Mouse (Mus musculus) heart, embryonic 10.5 days (tissue): ENCODE measurements around the gene Prim2. TPM values are rescaled to one million over a fixed set of nuclear protein-coding genes. Genes with fewer than 3 reads are reported as not detected.

Source experiments
- DNase-seq: peaks from one replicate; pipeline ENCODE4 v3.0.0-alpha.2; 2017; ENCODE audit warnings: low spot score
- H3K27ac ChIP-seq: fragments of 300-500 bp; sonication (generic); 2 replicates; pipeline ENCODE4 v1.5.1; 2016; ENCODE audit warnings: mild to moderate bottlenecking
- H3K27me3 ChIP-seq: fragments of 300-500 bp; sonication (generic); 2 replicates; pipeline ENCODE4 v1.6.1; 2016; ENCODE audit warnings: mild to moderate bottlenecking; ENCODE audit not compliant: poor library complexity, insufficient read depth, severe bottlenecking
- H3K36me3 ChIP-seq: fragments of 300-500 bp; sonication (generic); 2 replicates; pipeline ENCODE4 v1.6.1; 2016; ENCODE audit warnings: mild to moderate bottlenecking, moderate library complexity
- H3K4me1 ChIP-seq: fragments of 300-500 bp; sonication (generic); 2 replicates; pipeline ENCODE4 v1.6.1; 2016; ENCODE audit warnings: mild to moderate bottlenecking
- H3K4me3 ChIP-seq: fragments of 300-500 bp; sonication (generic); 2 replicates; pipeline ENCODE4 v1.5.1; 2016; ENCODE audit warnings: mild to moderate bottlenecking, moderate library complexity
- H3K9me3 ChIP-seq: fragments of 300-500 bp; sonication (generic); 2 replicates; pipeline ENCODE4 v1.6.1; 2016; ENCODE audit warnings: mild to moderate bottlenecking, moderate library complexity
- WGBS: fragments of 180-500 bp; shearing (Covaris S2); methylation state at CpG from one replicate; pipeline ENCODE4 v1.1.7; 2016; 5-methylcytosine and 5-hydroxymethylcytosine counted together
- polyA plus RNA-seq: library from polyadenylated mRNA; unstranded; fragments of >200 nt; fragmentation: Nextera tagmentation; extraction: Ambion mirVana; gene quantifications from 2 replicates; pipeline ENCODE4 v1.2.1, GENCODE M21; 2016

Gene Prim2
- polyA plus RNA-seq, 1 experiment from 2014 or later = 35.0 TPM

DNA sequence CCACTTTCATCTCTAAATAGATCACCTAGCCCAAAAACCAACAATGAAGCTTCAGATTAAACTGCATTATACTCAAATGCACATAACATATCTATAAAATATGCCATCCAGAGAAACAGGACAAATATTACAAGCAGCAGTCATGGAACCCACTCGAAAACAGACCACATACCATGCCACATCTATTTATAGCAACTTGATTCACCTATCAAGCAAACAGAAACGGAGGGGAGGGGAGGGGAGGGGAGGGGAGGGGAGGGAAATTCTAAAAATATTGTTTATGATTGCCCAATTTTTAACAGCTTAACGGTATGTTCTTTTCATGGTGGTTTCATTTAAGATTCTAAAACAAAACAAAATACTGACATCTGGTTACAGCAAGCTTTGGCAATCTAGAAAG, 185.8 kb downstream of the Prim2 start:
- H3K4me1 ChIP-seq = peaks cover 6% of the 10 kb centered on the region; the same call in 1 of the 2 replicates
- 40% methylated on average over 3 of the region's 3 CpGs for WGBS
- no peak for DNase-seq
- no peak overlapping the region for H3K4me3 ChIP-seq
- H3K27me3 ChIP-seq = no peaks in the 10 kb centered on the region
- H3K9me3 ChIP-seq = no peaks in the 10 kb centered on the region
- no peaks in the 10 kb centered on the region for H3K36me3 ChIP-seq
- no peak overlapping the region for H3K27ac ChIP-seq

DNA sequence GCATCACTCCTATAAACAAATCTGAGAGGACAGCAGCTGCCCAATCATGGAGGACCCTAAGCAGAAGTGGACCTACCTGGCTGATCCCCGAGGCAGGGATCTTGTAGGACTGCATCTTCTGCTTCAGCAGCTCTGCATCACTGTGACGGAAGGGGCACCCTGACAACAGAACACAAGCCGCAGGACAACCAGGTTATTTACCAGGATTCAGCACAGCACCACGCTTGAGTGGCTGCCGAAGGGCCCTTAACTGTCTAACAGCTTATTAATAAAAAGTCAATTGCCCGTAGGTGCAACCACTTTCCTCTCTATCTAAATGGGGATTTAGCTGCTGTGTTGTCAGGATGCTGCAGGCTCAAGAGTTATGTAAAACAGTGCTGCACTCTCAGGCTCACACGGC, 189.2 kb downstream of the Prim2 start:
- no peak overlapping the region for H3K4me3 ChIP-seq

DNA sequence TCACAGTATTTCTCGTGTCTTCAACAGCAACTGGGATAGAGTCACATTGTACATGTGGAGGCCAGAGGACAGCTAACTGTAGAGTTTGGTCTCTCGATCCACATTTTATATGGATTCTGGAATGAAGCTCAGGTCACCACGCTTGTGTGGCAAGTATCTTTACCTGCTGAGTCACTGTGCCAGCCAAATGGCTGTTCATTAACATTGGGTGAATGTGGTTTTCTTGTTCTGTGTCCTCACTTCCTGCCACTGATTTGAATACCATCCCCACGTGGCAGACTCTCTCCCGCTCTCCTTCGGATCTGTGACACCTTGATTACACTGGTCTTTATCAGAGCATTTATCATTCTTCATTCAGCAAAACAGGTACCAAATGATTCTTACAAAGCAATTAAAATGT, 198.5 kb downstream of the Prim2 start:
- Histone ChIP-seq H3K27ac (no peak overlapping the region), H3K4me3 (no peak overlapping the region), H3K27me3 (no peaks in the 10 kb centered on the region), H3K9me3 (no peaks in the 10 kb centered on the region), H3K4me1 (no peaks in the 10 kb centered on the region), H3K36me3 (peaks cover 6% of the 10 kb centered on the region)
- DNase-seq = no peak
- WGBS = 83% methylated on average over 6 of the region's 6 CpGs

More for the DNA sequence above, 189.2 kb downstream of the Prim2 start:
- 81% methylated on average over 7 of the region's 7 CpGs for WGBS
- H3K27ac ChIP-seq = no peak overlapping the region
- peaks cover 3% of the 10 kb centered on the region; the same call in 1 of the 2 replicates for H3K36me3 ChIP-seq
- H3K4me1 ChIP-seq = peaks cover 6% of the 10 kb centered on the region; the same call in 1 of the 2 replicates
- no peaks in the 10 kb centered on the region for H3K27me3 ChIP-seq
- no peak for DNase-seq
- no peaks in the 10 kb centered on the region for H3K9me3 ChIP-seq

DNA sequence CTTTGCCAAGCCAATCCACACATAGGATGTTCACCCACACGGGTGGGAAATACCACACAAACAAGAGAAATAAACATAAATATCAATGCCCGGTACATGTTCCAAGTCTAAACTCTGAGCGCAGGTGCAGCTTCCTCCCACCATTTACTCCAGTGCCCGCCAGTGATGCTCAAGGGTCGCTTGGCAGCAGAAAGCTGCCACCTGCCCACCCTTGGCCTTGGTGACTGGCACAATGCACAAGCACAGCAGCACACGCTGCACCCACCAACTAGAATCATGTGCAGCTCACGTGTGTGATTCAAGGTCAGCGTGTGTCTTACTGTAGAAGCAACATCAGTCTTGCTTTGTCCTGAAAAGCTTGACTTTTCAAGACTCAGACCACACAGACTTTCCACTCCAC, 199.4 kb downstream of the Prim2 start:
- Histone ChIP-seq H3K9me3 (no peaks in the 10 kb centered on the region), H3K4me3 (no peak overlapping the region), H3K4me1 (no peaks in the 10 kb centered on the region), H3K27me3 (no peaks in the 10 kb centered on the region), H3K36me3 (peaks cover 6% of the 10 kb centered on the region), H3K27ac (no peak overlapping the region)
- WGBS = 93% methylated on average over 8 of the region's 8 CpGs
- DNase-seq = no peak

DNA sequence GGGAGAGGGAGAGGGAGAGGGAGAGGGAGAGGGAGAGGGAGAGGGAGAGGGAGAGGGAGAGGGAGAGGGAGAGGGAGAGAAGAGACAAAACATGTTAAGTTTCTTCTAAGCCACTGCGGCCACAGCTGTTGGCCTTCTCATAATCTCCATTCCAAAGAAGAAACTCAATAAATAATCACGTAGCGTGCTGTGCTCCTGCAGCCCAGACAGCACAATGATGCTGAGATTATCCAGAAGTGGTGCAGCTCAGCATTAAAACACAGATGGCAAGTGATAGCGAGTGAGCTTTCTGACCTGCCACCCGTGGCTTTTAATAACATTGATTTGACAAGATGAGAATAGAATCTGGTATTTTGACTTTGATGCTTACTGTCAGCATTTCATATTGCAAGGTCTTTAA, 205.4 kb downstream of the Prim2 start:
- Histone ChIP-seq H3K9me3 (no peaks in the 10 kb centered on the region), H3K27me3 (no peaks in the 10 kb centered on the region), H3K4me1 (0 out of 2 replicates have a peak, but pooled peaks cover 2% of the 10 kb centered on the region), H3K27ac (no peak overlapping the region), H3K4me3 (no peak overlapping the region), H3K36me3 (peaks cover 2% of the 10 kb centered on the region; the same call in 1 of the 2 replicates)
- DNase-seq = no peak
- 82% methylated on average over 5 of the region's 5 CpGs for WGBS

DNA sequence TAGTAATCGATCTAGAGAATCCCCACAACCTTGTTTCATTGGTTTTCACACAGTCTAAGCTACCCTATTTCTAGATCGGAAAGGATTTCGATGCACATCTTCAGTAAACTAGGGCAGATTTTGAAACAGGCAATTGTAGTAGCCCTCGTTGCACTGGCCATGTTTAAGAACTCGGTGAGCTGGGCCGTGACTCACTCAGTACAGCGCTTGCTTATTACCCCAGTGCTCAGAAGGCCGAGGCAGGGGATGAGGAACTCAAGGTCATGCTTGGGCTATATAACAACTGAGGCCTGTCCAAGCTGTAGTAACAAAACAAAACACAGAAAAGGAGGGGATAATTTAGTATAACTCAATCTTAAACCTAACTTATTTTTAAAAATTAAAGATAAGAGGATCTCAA, 208.9 kb downstream of the Prim2 start:
- no peaks in the 10 kb centered on the region for H3K27me3 ChIP-seq
- 87% methylated on average over 8 of the region's 8 CpGs for WGBS
- no peak overlapping the region for H3K27ac ChIP-seq
- no peak overlapping the region for H3K4me3 ChIP-seq
- H3K9me3 ChIP-seq = no peaks in the 10 kb centered on the region
- 0 out of 2 replicates have a peak, but pooled peaks cover 2% of the 10 kb centered on the region for H3K4me1 ChIP-seq
- no peak for DNase-seq
- H3K36me3 ChIP-seq = peaks cover 2% of the 10 kb centered on the region; the same call in 1 of the 2 replicates

DNA sequence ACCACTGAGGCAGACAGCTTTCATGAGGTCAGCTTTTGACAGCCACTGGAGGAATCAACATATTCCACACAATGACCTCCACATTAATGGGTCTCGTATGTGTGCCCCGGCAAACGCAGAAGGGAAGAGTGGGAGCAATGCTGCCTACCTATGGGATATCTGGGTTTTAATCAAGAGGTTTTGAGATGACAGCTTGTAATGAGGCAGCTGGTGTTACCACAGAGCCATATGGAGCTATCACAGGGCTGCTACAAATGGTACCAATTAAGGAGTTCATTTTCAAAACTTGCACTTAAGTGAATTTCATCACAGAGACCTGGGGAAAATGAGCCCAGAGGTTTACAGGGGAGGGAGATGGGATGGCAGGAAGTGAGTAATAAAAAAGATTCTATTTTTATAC, 209.3 kb downstream of the Prim2 start:
- no peak overlapping the region for H3K27ac ChIP-seq
- no peak for DNase-seq
- no peak overlapping the region for H3K4me3 ChIP-seq
- H3K27me3 ChIP-seq = no peaks in the 10 kb centered on the region
- H3K4me1 ChIP-seq = 0 out of 2 replicates have a peak, but pooled peaks cover 2% of the 10 kb centered on the region
- no peaks in the 10 kb centered on the region for H3K9me3 ChIP-seq
- peaks cover 2% of the 10 kb centered on the region; the same call in 1 of the 2 replicates for H3K36me3 ChIP-seq
- 82% methylated on average over 3 of the region's 3 CpGs for WGBS

DNA sequence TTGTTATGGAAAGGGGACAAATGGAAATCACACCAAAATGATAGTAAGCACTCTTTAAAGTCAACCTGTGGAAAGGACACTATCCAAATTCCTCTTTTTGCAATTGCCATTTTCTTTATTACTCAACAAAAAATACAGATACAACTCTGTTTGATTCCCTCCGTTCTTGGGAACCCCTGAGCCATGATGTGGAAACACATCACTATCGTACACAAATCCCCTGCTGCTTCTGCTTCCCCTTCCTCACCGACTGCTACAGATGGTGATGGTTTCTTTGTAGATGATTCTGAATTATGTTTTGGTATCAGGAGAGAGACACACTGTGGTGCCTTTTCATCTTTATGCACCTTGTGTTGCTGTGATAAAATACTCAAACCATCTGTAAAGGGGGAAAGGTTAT, 210.6 kb downstream of the Prim2 start:
- H3K27me3 ChIP-seq = no peaks in the 10 kb centered on the region
- 0 out of 2 replicates have a peak, but pooled peaks cover 2% of the 10 kb centered on the region for H3K4me1 ChIP-seq
- DNase-seq = no peak
- H3K36me3 ChIP-seq = peaks cover 2% of the 10 kb centered on the region; the same call in 1 of the 2 replicates
- H3K4me3 ChIP-seq = no peak overlapping the region
- H3K9me3 ChIP-seq = no peaks in the 10 kb centered on the region
- WGBS = 95% methylated on average over 3 of the region's 3 CpGs
- H3K27ac ChIP-seq = no peak overlapping the region

DNA sequence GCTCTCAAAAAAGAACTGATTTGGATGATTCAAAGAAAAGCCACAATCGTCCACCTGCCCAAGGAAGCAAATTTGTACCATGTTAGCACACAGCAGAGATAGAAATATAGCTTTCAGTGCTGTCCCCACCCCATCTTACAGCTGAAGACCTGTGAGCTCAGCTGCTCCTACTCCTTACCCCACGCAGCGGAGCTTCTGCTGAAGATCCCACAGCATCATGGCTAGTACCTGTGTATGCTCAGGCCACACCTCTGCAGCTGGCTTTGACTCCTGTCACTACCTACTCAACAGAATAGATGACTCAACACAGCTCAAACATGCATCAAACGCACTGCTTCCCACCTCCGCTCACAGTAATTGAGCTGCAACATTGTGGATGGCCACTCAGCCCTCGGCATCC, 215.3 kb downstream of the Prim2 start:
- DNase-seq = no peak

DNA sequence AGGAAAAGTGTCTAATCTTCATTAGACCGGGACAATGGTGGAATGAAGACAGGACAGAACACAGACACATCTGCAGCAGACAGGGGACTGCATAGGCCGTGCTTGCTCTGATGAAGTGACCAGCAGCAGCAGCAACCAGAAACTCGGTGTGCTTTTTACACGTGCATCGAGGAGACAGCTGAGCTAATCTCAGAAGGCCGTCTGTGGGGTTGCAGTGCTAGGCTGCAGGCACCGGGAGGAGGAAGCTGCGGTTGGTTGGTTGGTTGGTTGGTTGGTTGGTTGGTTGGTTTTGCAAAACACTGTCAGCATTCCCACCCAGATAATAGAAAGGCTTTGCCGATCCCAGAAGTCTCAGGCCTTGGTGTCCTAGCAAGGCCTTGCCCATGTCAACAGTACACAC, 216.3 kb downstream of the Prim2 start:
- H3K36me3 ChIP-seq = no peaks in the 10 kb centered on the region
- no peaks in the 10 kb centered on the region for H3K27me3 ChIP-seq
- H3K27ac ChIP-seq = no peak overlapping the region
- H3K4me1 ChIP-seq = no peaks in the 10 kb centered on the region
- H3K4me3 ChIP-seq = no peak overlapping the region
- 86% methylated on average over 9 of the region's 9 CpGs for WGBS
- DNase-seq = no peak
- no peaks in the 10 kb centered on the region for H3K9me3 ChIP-seq

More for the DNA sequence above, 215.3 kb downstream of the Prim2 start:
- H3K27ac ChIP-seq = no peak overlapping the region
- H3K4me3 ChIP-seq = no peak overlapping the region
- no peaks in the 10 kb centered on the region for H3K27me3 ChIP-seq
- no peaks in the 10 kb centered on the region for H3K9me3 ChIP-seq
- H3K4me1 ChIP-seq = no peaks in the 10 kb centered on the region
- WGBS = 89% methylated on average over 6 of the region's 6 CpGs
- no peaks in the 10 kb centered on the region for H3K36me3 ChIP-seq

DNA sequence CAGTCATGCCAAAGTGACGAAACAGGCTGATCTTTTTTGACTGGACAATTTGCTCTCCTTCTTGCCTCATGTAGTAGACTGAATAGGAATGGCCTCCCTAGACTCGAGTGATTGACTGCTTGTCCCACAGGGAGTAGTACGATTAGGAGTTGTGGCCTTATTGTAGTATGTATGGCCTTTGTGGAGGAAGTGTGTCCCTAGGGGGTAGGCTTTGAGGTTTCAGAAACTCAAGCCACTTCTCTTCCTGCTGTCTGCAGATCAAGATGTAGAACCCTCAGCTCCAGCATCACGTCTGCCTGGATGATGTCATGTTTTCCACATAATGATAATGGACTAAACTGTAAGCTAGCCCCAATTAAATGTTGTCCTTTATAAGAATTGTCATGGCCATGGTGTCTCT, 222.4 kb downstream of the Prim2 start:
- Histone ChIP-seq H3K9me3 (no peaks in the 10 kb centered on the region), H3K4me1 (no peaks in the 10 kb centered on the region), H3K27ac (no peak overlapping the region), H3K36me3 (no peaks in the 10 kb centered on the region), H3K27me3 (no peaks in the 10 kb centered on the region), H3K4me3 (no peak overlapping the region)
- DNase-seq = no peak
- whole genome bisulfite sequencing = 75% methylated on average over 4 of the region's 4 CpGs

DNA sequence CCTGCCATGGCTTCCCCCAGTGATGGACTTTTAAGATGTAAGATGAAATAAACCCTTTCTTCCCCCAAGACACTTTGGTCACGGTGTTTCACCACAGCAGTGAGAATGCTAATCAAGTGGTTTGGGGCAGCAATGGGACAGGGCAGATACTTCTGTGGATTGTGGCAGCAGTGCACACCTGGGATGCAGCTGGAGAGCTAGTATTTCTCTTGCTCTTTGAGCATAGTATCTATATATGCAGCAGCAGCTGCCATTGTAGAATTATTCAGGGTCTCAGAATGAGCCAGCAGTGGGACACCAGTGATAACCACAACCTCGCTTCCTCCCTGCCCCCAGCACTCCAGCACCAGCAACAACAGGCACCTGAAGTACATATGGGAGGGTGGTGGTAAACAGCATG, 233.4 kb downstream of the Prim2 start:
- H3K4me3 ChIP-seq = no peak overlapping the region
- H3K36me3 ChIP-seq = no peaks in the 10 kb centered on the region
- no peak overlapping the region for H3K27ac ChIP-seq
- no peak for DNase-seq
- H3K27me3 ChIP-seq = no peaks in the 10 kb centered on the region
- no peaks in the 10 kb centered on the region for H3K4me1 ChIP-seq
- WGBS = 81% methylated on average over 2 of the region's 2 CpGs
- H3K9me3 ChIP-seq = 0 out of 2 replicates have a peak, but pooled peaks cover 3% of the 10 kb centered on the region
